Mouse (Mus musculus): ENCODE measurements at regions not wholly inside any gene's neighbourhood (a gene's known extent, or its start where the extent isn't known, plus 50 kb on each side); places are given as distances from the start of the nearest gene placed in this dataset.

- DNase-seq (ENCODE audit: low spot score in 2 of 2) = peak in 1 of 2 experiments; percentile 21
Observed at GRCm38 (mm10) chrX:69100216-69100615, 207.4 kb upstream of the Gm6812 start.
